Mouse (Mus musculus): ENCODE data around the gene S100b. TPM values are rescaled to one million over a fixed set of nuclear protein-coding genes. Genes with fewer than 3 reads are reported as not detected.

S100b gene
- total RNA-seq (2014; rRNA removed), result 3.2 and 3.9 TPM in 2 replicates
- polyA plus RNA-seq (2015; fragmentation: Nextera tagmentation; extraction: Ambion mirVana), result 2.8 and 3.6 TPM in 2 replicates

DNA sequence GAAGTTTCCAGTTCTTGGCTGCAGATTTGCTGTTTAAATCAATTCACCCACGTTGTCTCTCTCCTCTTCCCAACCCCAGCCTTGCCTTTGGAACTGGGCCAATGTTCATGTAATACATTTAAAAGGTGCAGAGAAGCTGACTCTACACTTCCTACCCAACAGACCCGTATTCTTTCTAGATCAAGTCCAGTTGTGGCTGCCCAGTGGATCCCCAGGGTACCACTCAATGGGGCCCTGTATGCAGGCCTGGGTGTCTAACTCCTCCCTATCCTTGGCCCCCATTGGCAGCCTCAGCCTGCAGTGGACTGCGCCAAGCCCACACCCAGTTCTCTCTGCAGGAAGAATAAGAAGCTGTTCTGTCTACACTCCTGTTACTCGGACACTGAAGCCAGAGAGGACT, at the start of gene S100b:
S100b (plus strand) TSS at position 318 of the 400 bp plus-strand sequence.
- 36% methylated on average over 4 of the region's 4 CpGs for WGBS
- no peaks in the 10 kb centered on the region for H3K4me1 ChIP-seq (ENCODE audit: insufficient read depth)
- no peaks in the 10 kb centered on the region for H3K27me3 ChIP-seq (ENCODE audit: insufficient read depth, low read length)
- ATAC-seq, result peak; percentile 62
- H3K4me3 ChIP-seq (ENCODE audit: low read depth, low read length), result no peak within 1 kb of the TSS
- no peak within 1 kb of the TSS for H3K9ac ChIP-seq
- no peak within 1 kb of the TSS for H3K27ac ChIP-seq (ENCODE audit: low read depth, low read length)
- no peak within 1 kb of the TSS for H3K4me2 ChIP-seq (ENCODE audit: low read depth)
- 0 out of 2 replicates have a peak, but pooled peaks cover 2% of the 10 kb centered on the region for H3K36me3 ChIP-seq (ENCODE audit: insufficient read depth)
- no peak for TF ChIP-seq CTCF (IDR thresholded peaks at IDR 0.05; ENCODE audit: low read depth)
- no peaks in the 10 kb centered on the region for H3K9me3 ChIP-seq (ENCODE audit: low read length)
- DNase-seq, result peak; percentile 10

DNA sequence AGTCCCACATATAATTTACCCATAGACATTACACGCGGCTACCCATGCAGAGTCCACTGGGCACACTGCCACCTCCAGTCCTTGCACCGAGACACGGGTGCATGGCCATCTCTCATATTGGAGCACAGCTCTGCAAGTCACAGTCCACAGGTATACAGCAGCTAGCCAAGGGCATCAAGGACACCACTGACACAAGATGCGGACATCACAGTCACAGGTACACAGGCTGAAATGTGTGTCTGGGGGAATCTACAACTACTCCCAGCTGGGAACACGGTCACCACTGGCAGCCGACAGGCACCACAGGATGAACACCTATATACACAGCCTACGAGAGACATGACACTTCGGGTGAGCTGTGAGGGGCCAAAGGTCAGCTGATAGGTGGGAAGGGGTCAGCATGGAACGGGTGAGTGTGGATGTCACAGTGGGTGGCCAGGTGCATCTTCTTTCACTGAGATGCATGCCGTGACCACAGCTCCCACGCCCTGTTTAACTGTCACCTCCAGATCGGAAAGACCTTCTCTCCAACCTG, 46.3 kb upstream of the S100b start:
- no peak for DNase-seq
- TF ChIP-seq CTCF (IDR thresholded peaks at IDR 0.05; ENCODE audit: low read depth), result no peak
- Histone ChIP-seq H3K9me3 (ENCODE audit: low read length) (no peaks in the 10 kb centered on the region), H3K27ac (ENCODE audit: low read depth, low read length) (no peak overlapping the region), H3K27me3 (ENCODE audit: insufficient read depth, low read length) (no peaks in the 10 kb centered on the region), H3K9ac (no peak overlapping the region), H3K36me3 (ENCODE audit: insufficient read depth) (peaks cover 58% of the 10 kb centered on the region), H3K4me3 (ENCODE audit: low read depth, low read length) (no peak overlapping the region), H3K4me1 (ENCODE audit: insufficient read depth) (no peaks in the 10 kb centered on the region), H3K4me2 (ENCODE audit: low read depth) (no peak overlapping the region)
- WGBS, result 94% methylated on average over 13 of the region's 13 CpGs
- ATAC-seq, result no peak

DNA sequence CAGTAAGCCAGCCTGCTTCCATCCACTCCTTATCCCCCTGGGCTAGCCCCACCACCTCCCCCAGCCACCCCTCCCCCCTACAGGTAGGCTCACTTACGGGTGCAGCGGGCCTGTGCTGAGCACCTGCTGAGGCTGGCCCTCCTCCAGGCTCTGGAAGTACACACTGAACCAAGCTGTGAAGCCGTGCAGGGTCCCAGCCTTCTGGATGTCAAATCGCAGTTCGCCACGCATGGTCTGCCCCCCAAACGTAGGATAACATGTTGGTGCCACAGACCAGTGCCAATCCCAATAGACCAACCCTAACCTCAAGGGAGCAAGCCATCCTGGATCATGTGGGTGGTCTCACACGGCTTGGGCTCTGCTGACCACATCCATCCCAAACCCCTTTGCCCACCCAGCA, 44.4 kb upstream of the S100b start:
- no peak for ATAC-seq
- Histone ChIP-seq H3K9me3 (ENCODE audit: low read length) (no peaks in the 10 kb centered on the region), H3K36me3 (ENCODE audit: insufficient read depth) (peaks cover 74% of the 10 kb centered on the region), H3K9ac (no peak overlapping the region), H3K27me3 (ENCODE audit: insufficient read depth, low read length) (no peaks in the 10 kb centered on the region), H3K4me1 (ENCODE audit: insufficient read depth) (no peaks in the 10 kb centered on the region), H3K4me3 (ENCODE audit: low read depth, low read length) (no peak overlapping the region), H3K27ac (ENCODE audit: low read depth, low read length) (no peak overlapping the region), H3K4me2 (ENCODE audit: low read depth) (no peak overlapping the region)
- WGBS, result 92% methylated on average over 8 of the region's 8 CpGs
- no peak for TF ChIP-seq CTCF (IDR thresholded peaks at IDR 0.05; ENCODE audit: low read depth)
- no peak for DNase-seq

DNA sequence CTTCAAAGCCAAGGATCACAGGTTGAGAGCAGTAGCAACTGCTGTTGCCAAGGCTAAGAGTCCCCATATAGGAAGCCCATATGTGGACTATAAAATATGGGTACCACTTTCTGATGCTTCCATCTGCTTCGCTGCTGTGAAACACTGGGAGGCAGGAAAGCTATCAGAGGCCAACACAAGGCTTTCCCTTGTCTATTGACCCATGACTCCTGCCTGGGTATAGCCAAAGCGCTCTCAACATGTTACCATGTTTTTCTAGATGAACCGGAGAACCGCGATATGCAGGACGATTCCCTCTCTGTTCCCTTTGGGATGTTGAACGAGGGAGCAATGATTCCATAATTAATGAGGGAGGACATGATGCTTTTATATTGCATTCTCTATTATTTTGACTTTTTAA, 42.8 kb upstream of the S100b start:
- no peaks in the 10 kb centered on the region for H3K9me3 ChIP-seq (ENCODE audit: low read length)
- H3K9ac ChIP-seq, result no peak overlapping the region
- H3K36me3 ChIP-seq (ENCODE audit: insufficient read depth), result peaks cover 90% of the 10 kb centered on the region
- H3K4me2 ChIP-seq (ENCODE audit: low read depth), result no peak overlapping the region
- DNase-seq (no peak), ATAC-seq (no peak)
- H3K4me3 ChIP-seq (ENCODE audit: low read depth, low read length), result no peak overlapping the region
- WGBS, result 95% methylated on average over 7 of the region's 7 CpGs
- no peaks in the 10 kb centered on the region for H3K4me1 ChIP-seq (ENCODE audit: insufficient read depth)
- no peaks in the 10 kb centered on the region for H3K27me3 ChIP-seq (ENCODE audit: insufficient read depth, low read length)
- no peak for TF ChIP-seq CTCF (IDR thresholded peaks at IDR 0.05; ENCODE audit: low read depth)
- no peak overlapping the region for H3K27ac ChIP-seq (ENCODE audit: low read depth, low read length)

DNA sequence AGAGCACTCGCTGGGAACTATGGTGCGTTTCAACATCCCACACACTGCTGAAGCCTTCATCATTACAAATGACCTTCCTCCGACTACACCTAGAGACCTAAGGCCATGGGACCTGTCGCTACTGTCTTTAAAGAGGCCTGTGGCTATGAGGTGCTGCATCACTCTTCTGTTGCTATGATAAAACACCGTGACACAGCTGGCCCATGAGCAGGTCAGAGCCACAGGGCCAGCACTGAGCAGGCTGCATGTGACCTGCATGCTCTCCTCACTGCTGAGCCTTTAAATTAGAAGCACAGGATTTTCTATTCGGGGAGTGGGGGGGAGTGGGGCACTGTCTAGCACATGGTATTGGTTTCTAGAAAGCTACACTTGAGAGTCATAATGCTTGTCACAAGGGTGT, 41.5 kb upstream of the S100b start:
- no peak for DNase-seq
- no peak overlapping the region for H3K27ac ChIP-seq (ENCODE audit: low read depth, low read length)
- H3K4me2 ChIP-seq (ENCODE audit: low read depth), result no peak overlapping the region
- H3K9ac ChIP-seq, result no peak overlapping the region
- peaks cover 90% of the 10 kb centered on the region for H3K36me3 ChIP-seq (ENCODE audit: insufficient read depth)
- no peak for ATAC-seq
- no peak overlapping the region for H3K4me3 ChIP-seq (ENCODE audit: low read depth, low read length)
- no peaks in the 10 kb centered on the region for H3K9me3 ChIP-seq (ENCODE audit: low read length)
- no peak for TF ChIP-seq CTCF (IDR thresholded peaks at IDR 0.05; ENCODE audit: low read depth)
- 95% methylated on average over 6 of the region's 6 CpGs for WGBS
- no peaks in the 10 kb centered on the region for H3K27me3 ChIP-seq (ENCODE audit: insufficient read depth, low read length)
- no peaks in the 10 kb centered on the region for H3K4me1 ChIP-seq (ENCODE audit: insufficient read depth)

DNA sequence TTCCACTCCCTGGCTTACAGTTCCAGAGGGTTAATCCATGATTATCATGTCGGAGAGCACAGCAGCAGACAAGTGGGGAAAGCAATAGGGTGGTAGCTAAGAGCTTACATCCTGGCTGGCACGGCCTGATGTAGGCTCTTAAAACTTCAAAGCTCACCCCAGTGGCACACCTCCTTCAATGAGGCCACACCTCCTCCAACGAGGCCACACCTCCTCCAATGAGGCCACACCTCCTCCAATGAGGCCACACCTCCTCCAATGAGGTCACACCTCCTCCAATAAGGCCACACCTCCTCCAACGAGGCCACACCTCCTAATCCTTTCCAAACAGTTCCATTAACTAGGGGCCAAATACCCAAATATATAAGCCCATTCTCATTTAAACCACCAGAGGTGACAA, 39.5 kb upstream of the S100b start:
- Histone ChIP-seq H3K9me3 (ENCODE audit: low read length) (no peaks in the 10 kb centered on the region), H3K9ac (no peak overlapping the region), H3K4me3 (ENCODE audit: low read depth, low read length) (no peak overlapping the region), H3K27ac (ENCODE audit: low read depth, low read length) (no peak overlapping the region), H3K36me3 (ENCODE audit: insufficient read depth) (peaks cover 83% of the 10 kb centered on the region), H3K27me3 (ENCODE audit: insufficient read depth, low read length) (no peaks in the 10 kb centered on the region), H3K4me2 (ENCODE audit: low read depth) (no peak overlapping the region), H3K4me1 (ENCODE audit: insufficient read depth) (no peaks in the 10 kb centered on the region)
- TF ChIP-seq CTCF (IDR thresholded peaks at IDR 0.05; ENCODE audit: low read depth), result no peak
- DNase-seq (no peak), ATAC-seq (no peak)
- WGBS, result 90% methylated on average over 4 of the region's 4 CpGs

DNA sequence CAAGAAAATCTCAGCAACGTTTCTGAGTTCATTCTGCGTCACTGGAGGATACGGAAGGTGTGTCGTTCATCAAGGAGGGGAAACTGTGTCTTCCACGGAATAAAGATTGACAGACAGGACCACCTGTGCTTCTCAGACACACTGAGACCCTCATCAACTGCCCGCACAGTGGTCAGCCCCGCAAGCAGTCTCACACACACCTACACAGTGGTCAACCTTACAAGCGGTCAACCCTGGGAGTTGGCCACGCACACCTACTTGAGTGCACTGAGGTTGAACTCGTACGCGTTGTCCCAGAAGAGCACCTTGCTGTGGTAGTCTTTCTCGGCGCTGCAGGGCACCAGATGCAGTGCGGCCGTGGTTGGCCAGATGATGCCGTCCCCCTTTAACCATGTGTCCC, 36.6 kb upstream of the S100b start:
- 99% methylated on average over 17 of the region's 17 CpGs for WGBS
- Histone ChIP-seq H3K9me3 (ENCODE audit: low read length) (no peaks in the 10 kb centered on the region), H3K9ac (no peak overlapping the region), H3K36me3 (ENCODE audit: insufficient read depth) (peaks cover 88% of the 10 kb centered on the region), H3K4me2 (ENCODE audit: low read depth) (no peak overlapping the region), H3K27ac (ENCODE audit: low read depth, low read length) (no peak overlapping the region), H3K4me1 (ENCODE audit: insufficient read depth) (no peaks in the 10 kb centered on the region), H3K27me3 (ENCODE audit: insufficient read depth, low read length) (no peaks in the 10 kb centered on the region), H3K4me3 (ENCODE audit: low read depth, low read length) (no peak overlapping the region)
- ATAC-seq, result no peak
- no peak for TF ChIP-seq CTCF (IDR thresholded peaks at IDR 0.05; ENCODE audit: low read depth)
- no peak for DNase-seq
